Mouse (Mus musculus): ENCODE results near the gene Ptms. TPM values are rescaled to one million over a fixed set of nuclear protein-coding genes. Genes with fewer than 3 reads are reported as not detected.
"Not testable (repeated sequence)": the region's sequence is repeated elsewhere in the genome, so short reads cannot be mapped to it uniquely, and the experiment has no call there.

Ptms gene
- polyA plus RNA-seq, 1 experiment from 2014 or later = 823 TPM

DNA sequence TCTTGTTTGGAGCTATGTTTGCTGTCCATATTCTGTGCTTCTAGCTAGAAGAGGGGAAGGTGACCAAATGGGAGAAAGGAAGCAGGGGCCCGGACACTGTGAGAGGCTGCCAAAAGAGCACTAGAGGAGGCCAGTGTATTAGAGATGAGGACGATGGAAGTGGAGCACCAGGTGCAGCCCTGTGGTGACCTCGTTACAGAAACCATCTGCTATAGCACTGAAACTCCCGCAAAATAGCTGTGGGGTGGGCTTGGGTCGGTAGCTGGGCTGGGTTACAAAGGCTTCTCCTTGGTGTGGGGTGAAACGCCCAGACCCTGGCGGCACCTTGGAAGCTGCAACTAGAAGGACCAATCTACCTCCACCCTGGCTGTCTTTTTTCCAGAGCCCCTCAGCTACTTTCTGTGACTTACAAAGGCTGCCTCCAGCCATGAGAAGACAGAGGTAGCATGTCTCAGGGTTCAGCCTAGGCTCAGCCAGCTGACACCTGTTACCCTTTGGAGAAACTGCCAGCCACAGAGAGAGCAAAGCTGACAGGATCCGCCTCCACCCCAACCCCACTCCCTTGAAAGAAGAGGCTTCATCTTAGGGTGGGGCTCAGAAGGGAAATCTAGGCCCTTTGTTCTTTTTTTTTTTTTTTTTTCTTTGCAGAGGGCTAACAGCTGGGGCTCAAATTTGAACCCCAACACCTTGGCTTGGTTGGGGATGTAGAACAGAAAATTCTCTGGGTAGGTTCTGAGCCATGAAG is 19.7 kb downstream of the Ptms start:
- Histone ChIP-seq H3K36me3 (no peaks in the 10 kb centered on the region), H3K4me3 (no peak overlapping the region), H3K27me3 (no peaks in the 10 kb centered on the region), H3K27ac (replicated peaks) (no peak overlapping the region), H3K9ac (replicated peaks) (no peak overlapping the region), H3K4me1 (peaks cover 21% of the 10 kb centered on the region), H3K4me2 (replicated peaks) (no peak overlapping the region), H3K9me3 (no peaks in the 10 kb centered on the region)
- ATAC-seq (replicated peaks) = no peak
- 47% methylated on average over 8 of the region's 8 CpGs for WGBS

DNA sequence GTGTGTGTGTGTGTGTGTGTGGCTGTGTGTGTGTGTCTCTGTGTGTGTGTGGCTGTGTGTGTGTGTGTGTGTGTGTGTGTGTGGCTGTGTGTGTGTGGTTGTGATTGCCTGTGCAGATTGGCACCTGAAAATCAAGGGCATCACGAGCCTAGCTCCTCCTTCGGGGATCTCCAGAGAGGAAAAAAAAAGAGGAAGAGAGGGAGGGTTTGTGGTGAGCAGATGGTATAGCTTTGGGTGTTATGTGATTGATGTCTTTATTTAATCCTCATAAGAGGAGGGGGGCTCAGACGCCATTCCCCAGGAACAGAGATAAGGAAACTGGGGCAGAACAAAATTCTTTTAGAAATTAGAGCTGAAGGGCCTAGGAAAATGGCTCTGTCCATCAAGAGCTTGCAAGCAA is 21.5 kb downstream of the Ptms start:
- ATAC-seq (replicated peaks) = no peak
- no peak overlapping the region for H3K9ac ChIP-seq (replicated peaks)
- no peaks in the 10 kb centered on the region for H3K27me3 ChIP-seq
- 43% methylated on average over 3 of the region's 3 CpGs for WGBS
- H3K4me1 ChIP-seq = peaks cover 6% of the 10 kb centered on the region
- no peak overlapping the region for H3K4me3 ChIP-seq
- no peaks in the 10 kb centered on the region for H3K36me3 ChIP-seq
- no peaks in the 10 kb centered on the region for H3K9me3 ChIP-seq
- peak overlapping the region; percentile 66 for H3K27ac ChIP-seq (replicated peaks)
- H3K4me2 ChIP-seq (replicated peaks) = no peak overlapping the region

DNA sequence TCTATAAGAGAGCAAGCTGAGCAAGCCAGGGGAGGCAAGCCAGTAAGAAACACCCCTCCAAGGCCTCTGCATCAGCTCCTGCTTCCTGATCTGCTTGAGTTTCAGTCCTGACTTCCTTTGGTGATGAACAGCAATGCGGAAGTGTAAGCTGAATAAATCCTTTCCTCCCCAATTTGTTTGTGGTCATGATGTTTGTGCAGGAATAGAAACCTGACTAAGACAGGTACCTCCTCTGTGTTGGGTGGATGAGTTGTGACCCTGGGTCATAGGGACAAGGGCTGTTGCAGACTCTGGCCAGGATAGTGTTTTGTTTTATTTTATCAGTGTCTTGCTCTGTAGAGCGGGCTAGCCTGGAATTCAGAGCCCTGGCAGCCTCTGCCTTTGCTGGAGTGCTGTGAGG is 25.8 kb downstream of the Ptms start:
- 89% methylated on average over 2 of the region's 2 CpGs for WGBS
- H3K27ac ChIP-seq (replicated peaks); H3K9me3 ChIP-seq: not testable (repeated sequence)

DNA sequence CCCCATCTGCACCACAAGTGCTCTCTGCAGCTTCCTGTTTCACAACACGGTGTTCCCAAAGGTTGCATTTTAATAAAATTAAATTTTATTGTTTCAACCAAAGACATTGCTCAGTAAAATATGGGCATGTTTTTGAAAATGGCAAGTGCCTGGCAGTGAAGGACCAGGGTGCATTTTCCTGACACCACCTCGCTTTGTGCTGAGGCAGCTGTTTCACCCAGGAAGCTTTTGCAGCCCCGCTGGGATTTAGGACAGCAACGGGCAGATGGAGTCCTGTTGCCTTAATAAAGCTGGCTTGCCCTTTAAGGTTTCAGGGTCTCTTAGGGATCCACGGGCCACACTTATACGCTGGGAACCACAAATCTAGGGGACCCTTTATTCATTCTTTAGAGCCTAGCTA is 28.9 kb downstream of the Ptms start:
- Histone ChIP-seq H3K27ac (replicated peaks) (no peak overlapping the region), H3K9me3 (no peaks in the 10 kb centered on the region), H3K4me2 (replicated peaks) (no peak overlapping the region), H3K4me3 (no peak overlapping the region), H3K36me3 (no peaks in the 10 kb centered on the region), H3K27me3 (no peaks in the 10 kb centered on the region), H3K9ac (replicated peaks) (no peak overlapping the region), H3K4me1 (no peaks in the 10 kb centered on the region)
- WGBS = 67% methylated on average over 6 of the region's 6 CpGs
- ATAC-seq (replicated peaks) = no peak

More for the DNA sequence above, 25.8 kb downstream of the Ptms start:
- H3K4me1 ChIP-seq; H3K9ac ChIP-seq (replicated peaks); H3K36me3 ChIP-seq; ATAC-seq (replicated peaks); H3K4me3 ChIP-seq; H3K4me2 ChIP-seq (replicated peaks); H3K27me3 ChIP-seq: not testable (repeated sequence)

DNA sequence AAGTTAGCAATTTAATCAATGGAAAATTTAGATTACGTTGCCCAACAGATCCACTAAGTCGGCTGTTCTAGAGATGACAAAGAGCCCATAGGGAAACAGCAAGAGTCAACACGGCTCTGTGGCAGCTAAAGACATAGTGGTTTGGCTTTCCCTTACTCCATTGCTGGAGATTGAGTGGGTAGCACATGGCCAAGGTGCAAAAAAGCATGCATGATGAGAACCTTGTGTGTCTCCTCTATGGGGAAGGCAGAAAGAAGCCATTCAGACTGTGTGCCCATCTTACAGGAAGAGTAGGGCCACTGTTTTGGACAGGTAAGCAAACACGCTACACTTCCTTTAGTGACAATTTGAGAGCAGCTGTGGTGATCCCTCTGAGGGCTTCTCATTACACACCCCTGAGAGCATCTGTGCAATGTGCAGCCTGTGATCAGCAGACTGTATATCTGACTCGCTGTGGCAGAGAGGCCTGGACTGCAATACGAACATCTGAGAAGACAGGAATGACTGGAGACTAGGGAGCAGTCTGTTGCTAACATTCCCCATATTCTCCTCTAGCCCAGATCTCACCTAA is 31.3 kb downstream of the Ptms start:
- Histone ChIP-seq H3K27ac (replicated peaks) (no peak overlapping the region), H3K36me3 (no peaks in the 10 kb centered on the region), H3K9ac (replicated peaks) (no peak overlapping the region), H3K4me1 (no peaks in the 10 kb centered on the region), H3K4me3 (no peak overlapping the region), H3K4me2 (replicated peaks) (no peak overlapping the region), H3K27me3 (no peaks in the 10 kb centered on the region), H3K9me3 (no peaks in the 10 kb centered on the region)
- no peak for ATAC-seq (replicated peaks)
- WGBS = 92% methylated on average over 6 of the region's 6 CpGs

DNA sequence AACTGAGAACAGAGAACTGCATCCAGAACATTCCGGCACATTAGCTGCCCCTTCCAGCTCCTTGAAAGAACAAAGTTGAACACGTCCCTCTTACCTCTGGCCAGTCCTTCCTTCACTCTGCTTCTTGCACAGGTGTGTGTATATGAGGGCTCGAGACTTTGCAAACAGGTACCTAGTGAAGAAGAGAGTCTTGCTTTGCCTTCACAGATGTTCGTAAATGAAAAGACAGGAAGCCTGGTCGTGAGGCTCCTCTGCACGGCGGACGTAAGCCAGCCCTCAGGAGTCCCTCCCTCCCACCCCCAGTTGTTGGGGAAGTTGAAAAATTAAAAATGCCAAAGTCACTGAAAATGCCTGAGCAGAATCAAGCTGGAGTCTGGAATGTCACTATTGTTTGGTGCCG is 31.9 kb downstream of the Ptms start, which contains the start of gene Cd4:
Gene Cd4 (minus strand): TSS at position 236 of the 400 bp plus-strand sequence.
- Histone ChIP-seq H3K9me3 (no peaks in the 10 kb centered on the region), H3K27ac (replicated peaks) (no peak within 1 kb of the TSS), H3K9ac (replicated peaks) (no peak within 1 kb of the TSS), H3K4me3 (no peak within 1 kb of the TSS), H3K27me3 (no peaks in the 10 kb centered on the region), H3K36me3 (no peaks in the 10 kb centered on the region), H3K4me2 (replicated peaks) (no peak within 1 kb of the TSS), H3K4me1 (no peaks in the 10 kb centered on the region)
- no peak for ATAC-seq (replicated peaks)
- WGBS = 90% methylated on average over 9 of the region's 9 CpGs

DNA sequence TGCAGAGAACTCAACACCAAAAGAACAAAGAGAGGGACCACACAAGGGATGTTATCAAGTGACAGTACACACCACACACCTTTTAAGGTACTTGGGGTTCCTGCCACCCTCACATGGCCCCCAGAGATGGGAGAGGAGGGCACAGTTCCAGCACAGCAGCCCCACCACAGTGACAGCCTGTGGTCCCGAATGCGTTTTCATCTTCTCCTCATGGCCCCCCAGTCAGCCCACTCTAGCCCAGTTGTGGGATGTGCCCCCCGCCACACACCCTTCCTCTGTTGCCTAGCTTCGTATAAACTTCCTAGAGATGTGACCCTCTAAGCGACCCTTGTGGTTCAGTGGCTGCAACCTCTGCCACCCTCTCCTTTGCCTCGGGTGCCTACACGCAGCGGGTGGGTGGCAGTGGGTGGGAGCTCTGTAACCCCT is 33.9 kb downstream of the Ptms start:
- no peaks in the 10 kb centered on the region for H3K9me3 ChIP-seq
- H3K27me3 ChIP-seq = no peaks in the 10 kb centered on the region
- no peaks in the 10 kb centered on the region for H3K36me3 ChIP-seq
- no peak overlapping the region for H3K9ac ChIP-seq (replicated peaks)
- no peak overlapping the region for H3K27ac ChIP-seq (replicated peaks)
- WGBS = 91% methylated on average over 8 of the region's 8 CpGs
- H3K4me3 ChIP-seq = no peak overlapping the region
- no peak overlapping the region for H3K4me2 ChIP-seq (replicated peaks)
- H3K4me1 ChIP-seq = no peaks in the 10 kb centered on the region
- no peak for ATAC-seq (replicated peaks)

DNA sequence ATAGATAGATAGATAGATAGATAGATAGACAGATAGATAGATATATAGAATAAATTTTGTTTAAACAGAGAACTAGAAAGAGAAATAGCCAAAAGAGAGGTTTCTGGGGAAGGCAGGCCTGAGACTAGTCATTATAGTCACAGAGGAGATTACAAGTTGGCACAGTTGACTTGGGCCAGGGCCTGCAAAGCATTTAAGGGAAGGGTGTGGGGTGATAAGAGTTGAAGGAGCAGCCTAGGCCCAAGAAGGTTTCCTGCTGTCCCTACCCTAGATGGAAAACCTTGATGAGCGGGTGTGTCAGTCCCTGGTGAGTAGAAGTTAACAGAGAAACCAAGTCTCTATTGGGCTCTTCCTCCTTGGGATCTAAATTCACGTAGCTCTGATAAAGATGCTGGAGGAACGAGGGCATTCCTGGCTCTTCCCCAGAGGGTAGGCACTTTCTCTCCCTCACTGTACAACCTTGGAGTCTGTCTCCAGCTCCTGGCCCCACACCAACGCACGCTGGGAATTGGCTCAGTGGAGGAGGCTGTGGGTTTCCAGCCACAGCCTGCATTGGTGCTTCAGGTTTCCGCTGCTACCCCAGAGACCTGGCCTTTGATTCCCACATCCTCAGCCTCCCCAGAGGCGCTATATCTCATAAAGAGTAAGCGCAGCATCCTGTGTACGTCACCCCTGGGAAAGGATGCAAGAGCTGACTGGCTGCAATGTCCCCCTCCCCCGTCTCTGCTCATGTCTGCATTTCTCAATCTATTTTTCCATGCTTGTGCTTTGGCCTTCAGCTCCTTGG is 35.0 kb downstream of the Ptms start:
- Histone ChIP-seq H3K36me3 (no peaks in the 10 kb centered on the region), H3K9ac (replicated peaks) (no peak overlapping the region), H3K27ac (replicated peaks) (no peak overlapping the region), H3K27me3 (no peaks in the 10 kb centered on the region), H3K9me3 (no peaks in the 10 kb centered on the region), H3K4me2 (replicated peaks) (no peak overlapping the region), H3K4me3 (no peak overlapping the region), H3K4me1 (no peaks in the 10 kb centered on the region)
- WGBS = 68% methylated on average over 10 of the region's 10 CpGs
- ATAC-seq (replicated peaks) = no peak

DNA sequence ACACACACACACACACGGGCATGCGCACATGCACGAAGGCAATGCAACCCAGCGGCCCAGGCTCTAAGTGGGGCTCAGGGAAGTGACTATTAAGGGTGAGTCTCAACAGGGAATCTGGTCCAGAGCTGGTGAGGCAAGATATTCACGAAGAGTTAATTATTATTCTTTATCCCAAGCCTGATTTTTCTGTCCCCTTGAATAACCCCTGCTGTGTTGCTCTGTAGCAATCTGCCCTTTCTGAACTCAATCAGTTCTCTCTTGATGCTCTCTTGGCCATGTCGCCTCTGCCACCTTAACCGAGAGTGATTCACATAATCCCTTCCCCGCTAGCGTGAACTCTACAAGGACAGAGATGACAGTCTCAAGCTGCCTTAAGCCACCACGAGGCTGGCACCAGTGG is 36.6 kb downstream of the Ptms start:
- H3K27ac ChIP-seq (replicated peaks) = no peak overlapping the region
- no peak overlapping the region for H3K4me2 ChIP-seq (replicated peaks)
- 72% methylated on average over 10 of the region's 10 CpGs for WGBS
- H3K9ac ChIP-seq (replicated peaks) = no peak overlapping the region
- H3K27me3 ChIP-seq = no peaks in the 10 kb centered on the region
- ATAC-seq (replicated peaks) = no peak
- no peak overlapping the region for H3K4me3 ChIP-seq
- no peaks in the 10 kb centered on the region for H3K9me3 ChIP-seq
- H3K4me1 ChIP-seq = no peaks in the 10 kb centered on the region
- H3K36me3 ChIP-seq = no peaks in the 10 kb centered on the region

DNA sequence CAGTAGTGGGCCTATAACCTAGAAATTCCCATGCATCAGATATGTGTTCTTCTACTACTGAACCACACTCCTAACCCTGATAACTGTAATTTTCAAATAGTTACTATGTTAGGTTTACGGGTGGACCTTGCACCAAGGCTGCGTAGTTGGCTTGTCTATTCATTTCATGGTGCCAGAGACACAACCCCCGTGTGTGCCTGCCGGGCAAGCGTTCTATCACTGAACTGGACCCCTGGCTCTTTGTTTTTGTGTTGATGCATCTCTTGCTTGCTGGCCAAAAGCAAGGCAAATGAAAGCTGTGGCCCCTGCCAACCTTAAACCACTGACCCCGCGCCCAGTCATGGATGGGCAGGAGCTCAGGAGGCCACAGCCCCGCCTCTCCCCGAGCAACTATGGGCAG is 38.1 kb downstream of the Ptms start:
- H3K4me1 ChIP-seq = no peaks in the 10 kb centered on the region
- H3K4me3 ChIP-seq = no peak overlapping the region
- 91% methylated on average over 9 of the region's 9 CpGs for WGBS
- no peak overlapping the region for H3K9ac ChIP-seq (replicated peaks)
- no peaks in the 10 kb centered on the region for H3K9me3 ChIP-seq
- H3K4me2 ChIP-seq (replicated peaks) = no peak overlapping the region
- H3K27ac ChIP-seq (replicated peaks) = no peak overlapping the region
- no peaks in the 10 kb centered on the region for H3K36me3 ChIP-seq
- ATAC-seq (replicated peaks) = no peak
- no peaks in the 10 kb centered on the region for H3K27me3 ChIP-seq

DNA sequence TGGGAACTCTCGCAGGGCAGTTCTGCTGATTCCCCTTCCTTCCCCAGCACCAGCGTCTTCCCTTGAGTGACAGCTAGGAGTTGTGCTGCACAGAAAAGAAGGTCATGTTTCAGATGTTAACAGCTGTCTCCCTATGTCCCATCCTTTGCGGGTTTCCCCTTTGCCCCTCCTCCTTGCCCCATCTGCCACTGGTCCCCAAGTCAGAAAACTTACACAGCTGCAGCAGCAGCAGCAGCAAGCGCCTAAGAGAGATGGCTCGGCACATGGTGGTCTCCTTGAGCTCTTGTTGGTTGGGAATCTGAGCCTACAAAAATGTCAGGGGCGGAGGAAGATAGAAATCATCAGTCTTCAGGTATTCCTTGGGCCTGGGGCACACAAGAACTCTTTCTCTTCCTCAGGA is 40.5 kb downstream of the Ptms start:
- no peak overlapping the region for H3K27ac ChIP-seq (replicated peaks)
- no peak overlapping the region for H3K4me3 ChIP-seq
- no peaks in the 10 kb centered on the region for H3K27me3 ChIP-seq
- H3K9ac ChIP-seq (replicated peaks) = no peak overlapping the region
- ATAC-seq (replicated peaks) = no peak
- H3K9me3 ChIP-seq = no peaks in the 10 kb centered on the region
- H3K36me3 ChIP-seq = no peaks in the 10 kb centered on the region
- WGBS = 80% methylated on average over 6 of the region's 6 CpGs
- no peaks in the 10 kb centered on the region for H3K4me1 ChIP-seq
- no peak overlapping the region for H3K4me2 ChIP-seq (replicated peaks)

DNA sequence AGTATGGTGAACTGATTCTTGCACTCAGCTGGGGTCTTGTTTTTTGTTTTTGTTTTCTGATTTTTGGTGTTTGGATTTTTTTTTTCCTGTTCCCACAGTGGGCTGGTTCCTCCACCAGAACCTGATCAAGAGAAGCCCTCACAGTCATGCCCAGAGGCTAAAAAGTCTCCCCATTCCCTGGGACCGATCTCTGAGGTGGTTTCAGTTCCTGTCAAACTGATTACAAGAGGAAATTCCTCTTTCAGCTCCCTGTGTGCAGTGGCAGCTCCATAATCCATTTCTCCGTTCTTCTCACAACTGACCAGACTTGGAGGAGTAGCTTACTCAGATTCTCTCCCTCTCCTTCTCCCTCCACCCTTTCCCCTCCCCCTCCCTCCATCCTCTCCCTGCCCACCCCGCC is 45.6 kb downstream of the Ptms start:
- WGBS = 76% methylated on average over 2 of the region's 3 CpGs
- no peak overlapping the region for H3K4me2 ChIP-seq (replicated peaks)
- no peak for ATAC-seq (replicated peaks)
- H3K27ac ChIP-seq (replicated peaks) = no peak overlapping the region
- H3K4me1 ChIP-seq = no peaks in the 10 kb centered on the region
- H3K4me3 ChIP-seq = no peak overlapping the region
- H3K9me3 ChIP-seq = no peaks in the 10 kb centered on the region
- no peak overlapping the region for H3K9ac ChIP-seq (replicated peaks)
- no peaks in the 10 kb centered on the region for H3K36me3 ChIP-seq
- H3K27me3 ChIP-seq = no peaks in the 10 kb centered on the region
